Comparison of ENCODE assay signal across 10 mouse cellular contexts in the genomic region with DNA sequence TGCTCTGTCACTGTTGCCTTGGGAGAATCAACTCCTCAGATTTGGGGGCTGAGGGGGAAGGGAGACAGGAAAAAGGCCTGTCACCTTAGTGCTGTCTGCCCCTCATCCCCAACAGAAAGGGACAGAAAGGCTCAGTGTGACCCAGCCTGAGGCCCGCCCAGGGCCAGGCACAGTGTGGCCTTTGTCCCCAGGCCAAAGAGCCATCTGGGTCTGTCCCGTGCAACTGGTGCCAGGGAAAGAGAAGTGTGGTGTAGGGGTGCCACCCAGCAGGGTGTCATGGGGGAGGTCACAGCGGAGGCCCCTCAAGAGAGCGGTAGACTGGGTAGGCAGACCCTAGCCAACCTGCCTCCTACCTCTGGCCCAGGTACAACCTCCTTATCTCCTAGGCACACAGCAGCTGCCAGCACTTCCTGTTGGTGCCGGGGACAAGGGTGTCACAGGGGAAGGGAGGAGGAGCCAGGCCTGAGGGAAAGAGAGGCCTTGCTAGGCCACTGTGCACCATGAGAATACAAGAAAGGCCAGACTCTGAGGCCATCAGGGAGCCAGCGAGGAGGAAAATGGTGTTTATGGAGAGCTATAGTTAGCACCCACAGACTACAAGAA. TPM values are rescaled to one million over a fixed set of nuclear protein-coding genes. Genes with fewer than 3 reads are reported as not detected.
DNase-seq lines count a peak whose midpoint lies in the region; ATAC-seq and TF ChIP-seq lines count a peak whose summit lies in the region.
"Had no signal": no experiment of that assay in that cellular context is flagged by ENCODE, and none has a peak within 500 bp of the region (broad histone marks: within the 10 kb centered on the region; RNA-seq: fewer than 3 reads in every experiment).

No protein-coding gene starts in this region.

- no peaks in the 10 kb centered on the region for H3K9me3 ChIP-seq in heart, embryonic 12.5 days (replicated peaks)
- H3K9me3 ChIP-seq in E14TG2a.4 (ENCODE audit: low read length), result no peaks in the 10 kb centered on the region
- no peaks in the 10 kb centered on the region for H3K9me3 ChIP-seq in heart, embryonic 15.5 days (replicated peaks)
- H3K9me3 ChIP-seq in liver, embryonic 14.5 days (ENCODE audit: control insufficient read depth, low read length), result no peaks in the 10 kb centered on the region
- H3K9me3 ChIP-seq: embryonic facial prominence, embryonic 12.5 days had no signal

- peaks cover 20% of the 10 kb centered on the region for H3K4me1 ChIP-seq in heart, embryonic 12.5 days (replicated peaks)
- H3K4me1 ChIP-seq in E14TG2a.4 (replicated peaks; ENCODE audit: low read depth, low read length), result peaks cover 45% of the 10 kb centered on the region
- H3K4me1 ChIP-seq in heart, embryonic 15.5 days (replicated peaks), result peaks cover 15% of the 10 kb centered on the region
- peaks cover 0 to 7% of the 10 kb centered on the region in 2 experiments; a peak in 2 of 4 replicates for H3K4me1 ChIP-seq in liver, embryonic 14.5 days (replicated peaks; ENCODE audit: control insufficient read depth in 2 of 2, insufficient read depth in 2 of 2, low read length in 1 of 2)
- H3K4me1 ChIP-seq: embryonic facial prominence, embryonic 12.5 days had no signal

- H3K4me2 ChIP-seq in heart, embryonic 12.5 days, result no peak overlapping the region
- no peak overlapping the region for H3K4me2 ChIP-seq in heart, embryonic 15.5 days
- no peak overlapping the region for H3K4me2 ChIP-seq in liver, embryonic 14.5 days (ENCODE audit: low read depth)
- H3K4me2 ChIP-seq: embryonic facial prominence, embryonic 12.5 days had no signal

- TF ChIP-seq CTCF in E14TG2a.4 (conservative IDR thresholded peaks at IDR 0.05; ENCODE audit: low read length), result no peak
- TF ChIP-seq CTCF in liver, embryonic 14.5 days (IDR thresholded peaks at IDR 0.05; ENCODE audit: low read depth), result no peak

- no peak overlapping the region for H3K27ac ChIP-seq in heart, embryonic 12.5 days (ENCODE audit: poor library complexity, severe bottlenecking)
- peak overlapping the region; percentile 9; the same call in 1 of the 2 replicates for H3K27ac ChIP-seq in heart, embryonic 15.5 days
- no peak overlapping the region for H3K27ac ChIP-seq in liver, embryonic 14.5 days
- H3K27ac ChIP-seq: embryonic facial prominence, embryonic 12.5 days had no signal

- no peaks in the 10 kb centered on the region for H3K36me3 ChIP-seq in heart, embryonic 12.5 days
- 0 out of 2 replicates have a peak, but pooled peaks cover 2% of the 10 kb centered on the region for H3K36me3 ChIP-seq in E14TG2a.4 (ENCODE audit: insufficient read depth, low read length)
- no peaks in the 10 kb centered on the region for H3K36me3 ChIP-seq in heart, embryonic 15.5 days
- H3K36me3 ChIP-seq in liver, embryonic 14.5 days (replicated peaks; ENCODE audit: control insufficient read depth, insufficient read depth, low read depth), result no peaks in the 10 kb centered on the region
- H3K36me3 ChIP-seq: embryonic facial prominence, embryonic 12.5 days had no signal

- 0 out of 2 replicates have a peak overlapping the region, but pooled peaks have one; percentile 15 for H3K9ac ChIP-seq in heart, embryonic 12.5 days
- no peak overlapping the region for H3K9ac ChIP-seq in heart, embryonic 15.5 days
- H3K9ac ChIP-seq in liver, embryonic 14.5 days (replicated peaks), result no peak overlapping the region
- H3K9ac ChIP-seq: embryonic facial prominence, embryonic 12.5 days had no signal

- TF ChIP-seq EP300 in liver, embryonic 14.5 days (IDR thresholded peaks at IDR 0.05; ENCODE audit: low read depth), result no peak

- no peak for DNase-seq in heart, adult 9 months (ENCODE audit: low spot score in 2 of 2)
- no peak for DNase-seq in liver, embryonic 14.5 days (ENCODE audit: low read depth in 3 of 3, low spot score in 3 of 3)
- DNase-seq in neural tube, embryonic 10.5 days (ENCODE audit: extremely low spot score, low spot score), result no peak
- no peak for DNase-seq in right cerebral cortex, adult 2 months (ENCODE audit: low spot score in 2 of 2)
- DNase-seq in adrenal gland, postnatal 4 days (ENCODE audit: low spot score in 2 of 2), result no peak

- no peaks in the 10 kb centered on the region for H3K27me3 ChIP-seq in heart, embryonic 12.5 days (replicated peaks)
- H3K27me3 ChIP-seq in E14TG2a.4 (ENCODE audit: insufficient read depth, low read length), result no peaks in the 10 kb centered on the region
- no peaks in the 10 kb centered on the region for H3K27me3 ChIP-seq in heart, embryonic 15.5 days
- H3K27me3 ChIP-seq in liver, embryonic 14.5 days (ENCODE audit: control insufficient read depth, insufficient read depth, low read length), result no peaks in the 10 kb centered on the region
- H3K27me3 ChIP-seq: embryonic facial prominence, embryonic 12.5 days had no signal

- no peak for ATAC-seq in heart, embryonic 12.5 days (ENCODE audit: insufficient number of reproducible peaks, low FRiP score)
- ATAC-seq in heart, embryonic 15.5 days (replicated peaks; ENCODE audit: insufficient number of reproducible peaks, insufficient read depth, low FRiP score, low read depth), result no peak
- peak; percentile 49 for ATAC-seq in liver, embryonic 14.5 days (ENCODE audit: insufficient read depth)

- WGBS in heart, embryonic 12.5 days, result 58% methylated on average over 6 of the region's 6 CpGs
- whole genome bisulfite sequencing in heart, embryonic 15.5 days, result 50% methylated on average over 6 of the region's 6 CpGs
- 34% methylated on average over 6 of the region's 6 CpGs for WGBS in liver, embryonic 14.5 days (ENCODE audit: insufficient replicate concordance)

- H3K4me3 ChIP-seq in heart, embryonic 12.5 days, result no peak overlapping the region
- H3K4me3 ChIP-seq in E14TG2a.4 (replicated peaks; ENCODE audit: low read length), result peak overlapping the region; percentile 68
- H3K4me3 ChIP-seq in heart, embryonic 15.5 days, result no peak overlapping the region
- H3K4me3 ChIP-seq in liver, embryonic 14.5 days (ENCODE audit: insufficient read depth in 1 of 2, low read depth in 2 of 2, low read length in 2 of 2), result no peak overlapping the region
- H3K4me3 ChIP-seq: embryonic facial prominence, embryonic 12.5 days; myocyte had no signal

RNA-seq across cellular contexts. Expression of gene Cdk18, which starts 13.6 kb away (rescaled TPM):
- 3.7 and 4.8 TPM in 2 replicates for polyA plus RNA-seq in heart, embryonic 12.5 days (2016; fragmentation: Nextera tagmentation; extraction: Ambion mirVana)
- polyA plus RNA-seq in heart, embryonic 15.5 days (2015; fragmentation: Nextera tagmentation; extraction: Ambion mirVana), result 1.8 and 2.6 TPM in 2 replicates
- 1.4 and 1.7 TPM in 2 replicates for polyA plus RNA-seq in liver, embryonic 14.5 days (2012; rRNA removed)
- 0.67 and 1.2 TPM in 2 replicates for polyA plus RNA-seq in liver, embryonic 14.5 days (2014; fragmentation: Nextera tagmentation; extraction: Ambion mirVana)
- 10 to 100 TPM; 24.8 to 25.1 TPM for total RNA-seq in adrenal gland, postnatal 4 days (2021)

RNA-seq across cellular contexts. Expression of gene Mfsd4a, which starts 58.0 kb away (rescaled TPM):
- 18.1 and 19.3 TPM in 2 replicates for polyA plus RNA-seq in heart, embryonic 12.5 days (2016; fragmentation: Nextera tagmentation; extraction: Ambion mirVana)
- 7.2 and 11.2 TPM in 2 replicates for polyA plus RNA-seq in heart, embryonic 15.5 days (2015; fragmentation: Nextera tagmentation; extraction: Ambion mirVana)
- 0.02 TPM in 2 replicates for polyA plus RNA-seq in liver, embryonic 14.5 days (2012; rRNA removed)
- polyA plus RNA-seq in liver, embryonic 14.5 days (2014; fragmentation: Nextera tagmentation; extraction: Ambion mirVana), result 2.6 and 4.1 TPM in 2 replicates
- total RNA-seq in adrenal gland, postnatal 4 days (2021), result 1 to 10 TPM; 4.9 to 6.3 TPM
